29 mouse cellular contexts compared by ENCODE assay signal in genomic region chr15:43588021-43588420, GRCm38 (mm10).
DNase-seq lines count a peak whose midpoint lies in the region; ATAC-seq and TF ChIP-seq lines count a peak whose summit lies in the region.
"Had no signal": no experiment of that assay in that cellular context is flagged by ENCODE, and none has a peak within 500 bp of the region (broad histone marks: within the 10 kb centered on the region; RNA-seq: fewer than 3 reads in every experiment).

No protein-coding gene starts in this region.

- no peak for TF ChIP-seq CTCF in Patski (IDR thresholded peaks at IDR 0.05)

- CTCF ChIA-PET in Patski (lab: Charles Lee) = interaction anchor here (0.9 to 1.4 kb wide), 3 partner anchors 11 to 17 kb away, joined by 3 to 5 read pairs (median 3); no protein-coding TSS in a partner anchor

- intact Hi-C loops in left cerebral cortex, postnatal 14 days (cut with DNase I) = no loop called here

- no peaks in the 10 kb centered on the region for H3K36me3 ChIP-seq in liver, embryonic 12.5 days
- H3K36me3 ChIP-seq in hindbrain, embryonic 11.5 days (ENCODE audit: control insufficient read depth, insufficient read depth, low read length) = no peaks in the 10 kb centered on the region
- H3K36me3 ChIP-seq: embryonic facial prominence, embryonic 15.5 days; G1E; heart, embryonic 13.5 days; hindbrain, embryonic 12.5 days; midbrain, embryonic 12.5 days had no signal

- no peaks in the 10 kb centered on the region for H3K9me3 ChIP-seq in liver, embryonic 12.5 days (replicated peaks)
- H3K9me3 ChIP-seq in hindbrain, embryonic 11.5 days (ENCODE audit: control insufficient read depth, low read length) = no peaks in the 10 kb centered on the region
- H3K9me3 ChIP-seq: embryonic facial prominence, embryonic 15.5 days; G1E; heart, embryonic 13.5 days; hindbrain, embryonic 12.5 days; midbrain, embryonic 12.5 days had no signal

- no peaks in the 10 kb centered on the region for H3K4me1 ChIP-seq in liver, embryonic 12.5 days
- no peaks in the 10 kb centered on the region for H3K4me1 ChIP-seq in hindbrain, embryonic 11.5 days (replicated peaks; ENCODE audit: control insufficient read depth, insufficient read depth, low read length)
- H3K4me1 ChIP-seq: embryonic facial prominence, embryonic 15.5 days; heart, embryonic 13.5 days; hindbrain, embryonic 12.5 days; midbrain, embryonic 12.5 days had no signal

- ATAC-seq in Patski = peak; percentile 18
- peak; percentile 94 for ATAC-seq in frontal cortex, adult (ENCODE audit: low TSS enrichment)
- ATAC-seq in liver, embryonic 12.5 days = no peak
- ATAC-seq in hindbrain, embryonic 11.5 days (ENCODE audit: low FRiP score) = no peak
- ATAC-seq: forebrain, embryonic 14.5 days; inflammation-experienced regulatory T-cells, adult 6 months had no signal

- H3K27ac ChIP-seq in liver, embryonic 12.5 days = no peak overlapping the region
- H3K27ac ChIP-seq in hindbrain, embryonic 11.5 days (ENCODE audit: low read depth, low read length) = no peak overlapping the region
- H3K27ac ChIP-seq: embryonic facial prominence, embryonic 15.5 days; heart, embryonic 13.5 days; hindbrain, embryonic 12.5 days; kidney, postnatal 0 days; midbrain, embryonic 12.5 days; stomach, postnatal 0 days had no signal

- H3K9ac ChIP-seq in liver, embryonic 12.5 days = no peak overlapping the region
- H3K9ac ChIP-seq in hindbrain, embryonic 11.5 days (ENCODE audit: low read depth, low read length) = no peak overlapping the region
- H3K9ac ChIP-seq: embryonic facial prominence, embryonic 15.5 days; heart, embryonic 13.5 days; hindbrain, embryonic 12.5 days; midbrain, embryonic 12.5 days had no signal

- in situ Hi-C loops in Patski (cut with MboI; ENCODE audit: low pct_unique_long_range_greater_than_20kb) = no loop called here

- H3K4me2 ChIP-seq in liver, embryonic 12.5 days = no peak overlapping the region
- no peak overlapping the region for H3K4me2 ChIP-seq in hindbrain, embryonic 11.5 days (replicated peaks; ENCODE audit: low read depth, low read length)
- H3K4me2 ChIP-seq: embryonic facial prominence, embryonic 15.5 days; heart, embryonic 13.5 days; hindbrain, embryonic 12.5 days; midbrain, embryonic 12.5 days had no signal

- no peak for DNase-seq in Patski (ENCODE audit: low read depth, low spot score)
- peak; percentile 36 for DNase-seq in layer of hippocampus, adult 9-10 months (ENCODE audit: low spot score)
- DNase-seq in left cerebral cortex, postnatal 14 days (ENCODE audit: low spot score in 2 of 2) = peak; percentile 56 to 79
- no peak for DNase-seq in hindbrain, embryonic 11.5 days (ENCODE audit: low spot score)
- no peak for DNase-seq in thymus, adult 18-20 months
- no peak for DNase-seq in embryo, embryonic 11 days
- DNase-seq: adrenal gland, adult 8-10 months; B cell, adult 2 months; cerebellum, adult 18-20 months; cerebellum, postnatal 36 days; gastrocnemius, postnatal 14 days; heart, adult 18-20 months; heart, postnatal 14 days; kidney, adult 18-20 months; lung, adult 18-20 months; lung, postnatal 10 days; thymus, postnatal 14 days had no signal

- POLR2A ChIA-PET in Patski (lab: Charles Lee) = no interaction called here

- no peak overlapping the region for H3K4me3 ChIP-seq in liver, embryonic 12.5 days
- no peak overlapping the region for H3K4me3 ChIP-seq in hindbrain, embryonic 11.5 days (ENCODE audit: low read depth, low read length)
- H3K4me3 ChIP-seq: embryonic facial prominence, embryonic 15.5 days; heart, embryonic 13.5 days; hindbrain, embryonic 12.5 days; midbrain, embryonic 12.5 days had no signal

- 45% methylated on average over 2 of the region's 2 CpGs for WGBS in liver, embryonic 12.5 days (ENCODE audit: insufficient replicate concordance)
- 84% methylated on average over 2 of the region's 2 CpGs for WGBS in hindbrain, embryonic 11.5 days

- H3K27me3 ChIP-seq in Patski = no peaks in the 10 kb centered on the region
- H3K27me3 ChIP-seq in liver, embryonic 12.5 days (replicated peaks) = no peaks in the 10 kb centered on the region
- H3K27me3 ChIP-seq in hindbrain, embryonic 11.5 days (ENCODE audit: control insufficient read depth, insufficient read depth, low read length) = no peaks in the 10 kb centered on the region
- H3K27me3 ChIP-seq: CH12.LX; embryonic facial prominence, embryonic 15.5 days; heart, embryonic 13.5 days; hindbrain, embryonic 12.5 days; midbrain, embryonic 12.5 days had no signal

Comparison
In these comparisons a context has a peak if more than half of its experiments do, and no peak if none do; other contexts are left out.
1. ATAC-seq: peak in Patski (single experiment) and frontal cortex, adult (single experiment); none in liver, embryonic 12.5 days (single experiment) and hindbrain, embryonic 11.5 days (single experiment).
2. DNase-seq: peak in layer of hippocampus, adult 9-10 months (single experiment) and left cerebral cortex, postnatal 14 days (2 of 2); none in Patski (single experiment), hindbrain, embryonic 11.5 days (single experiment), thymus, adult 18-20 months (0 of 2) and embryo, embryonic 11 days (single experiment).